Mouse (Mus musculus): ENCODE data around the gene Ptov1.

- TF ChIP-seq POLR2A (IDR thresholded peaks at IDR 0.05; ENCODE audit: control insufficient read depth, low read depth, low read length) = no peak; the same call in 1 of the 2 replicates
- no peak for TF ChIP-seq CTCF (IDR thresholded peaks at IDR 0.05; ENCODE audit: control insufficient read depth, insufficient read depth, insufficient replicate concordance, low read depth, low read length)
Measured at GRCm38 (mm10) chr7:44814423-44814822, 55.2 kb downstream of the Ptov1 start.
